Mouse (Mus musculus) granulocyte monocyte progenitor cell, adult 5-6 weeks (primary cell): Measurements from ENCODE around the gene Syne1. TPM values are rescaled to one million over a fixed set of nuclear protein-coding genes. Genes with fewer than 3 reads are reported as not detected.

Experiments
- ATAC-seq: replicated peaks from 2 replicates; pipeline ENCODE4 v1.8.0; 2016; ENCODE audit warnings: mild to moderate bottlenecking, moderate TSS enrichment, inconsistent platforms; ENCODE audit not compliant: poor library complexity, severe bottlenecking
- total RNA-seq, 2 experiments: library from RNA; stranded (forward) in 1 of 2; stranded (reverse) in 1 of 2; fragments of 200-712, 200-1000 nt in 1 of 2; fragments of >200 nt in 1 of 2; fragmentation: Nextera tagmentation in 1 of 2; gene quantifications; 2 replicates each; pipeline ENCODE4 v1.2.3; 2014 to 2017

Syne1 gene
- total RNA-seq, 2 experiments from 2014 or later = 23.7 to 30.7 TPM

- ATAC-seq = no peak
Measured at GRCm38 (mm10) chr10:5443020-5443419, 108.3 kb downstream of the Syne1 start.

GRCm38 (mm10) chr10:5439802-5440350, 111.4 kb downstream of the Syne1 start:
- ATAC-seq = no peak

GRCm38 (mm10) chr10:5437766-5438165, 113.5 kb downstream of the Syne1 start:
- ATAC-seq = no peak

- no peak for ATAC-seq
Measured at GRCm38 (mm10) chr10:5423984-5424383, 127.3 kb downstream of the Syne1 start.

GRCm38 (mm10) chr10:5415730-5416129, 135.6 kb downstream of the Syne1 start:
- no peak for ATAC-seq

GRCm38 (mm10) chr10:5384131-5384776, 167.0 kb downstream of the Syne1 start:
- ATAC-seq = no peak

GRCm38 (mm10) chr10:5381536-5381935, 169.7 kb downstream of the Syne1 start:
- ATAC-seq = no peak

- ATAC-seq = no peak
Measured at GRCm38 (mm10) chr10:5378969-5379368, 172.3 kb downstream of the Syne1 start.

- ATAC-seq = no peak
Measured at GRCm38 (mm10) chr10:5369599-5369998, 181.7 kb downstream of the Syne1 start.

GRCm38 (mm10) chr10:5368266-5368665, 183.0 kb downstream of the Syne1 start:
- ATAC-seq = no peak

GRCm38 (mm10) chr10:5367465-5368011, 183.7 kb downstream of the Syne1 start:
- ATAC-seq = no peak

- no peak for ATAC-seq
Measured at GRCm38 (mm10) chr10:5360560-5360959, 190.7 kb downstream of the Syne1 start.

GRCm38 (mm10) chr10:5356614-5357013, 194.7 kb downstream of the Syne1 start:
- ATAC-seq = no peak

- ATAC-seq = no peak
Measured at GRCm38 (mm10) chr10:5353390-5353789, 197.9 kb downstream of the Syne1 start.

GRCm38 (mm10) chr10:5346911-5347310, 204.4 kb downstream of the Syne1 start:
- ATAC-seq = no peak

- no peak for ATAC-seq
Measured at GRCm38 (mm10) chr10:5343211-5343610, 208.1 kb downstream of the Syne1 start.

GRCm38 (mm10) chr10:5336394-5336793, 214.9 kb downstream of the Syne1 start:
- ATAC-seq = peak; percentile 44; the same call in 1 of the 2 replicates

- no peak for ATAC-seq
Measured at GRCm38 (mm10) chr10:5332801-5333200, 218.5 kb downstream of the Syne1 start.

- ATAC-seq = peak; percentile 67
Measured at GRCm38 (mm10) chr10:5326716-5327115, 224.6 kb downstream of the Syne1 start.

- no peak for ATAC-seq
Measured at GRCm38 (mm10) chr10:5323741-5324395, 227.4 kb downstream of the Syne1 start.

GRCm38 (mm10) chr10:5322562-5322961, 228.7 kb downstream of the Syne1 start:
- ATAC-seq = 0 out of 2 replicates have a peak, but pooled peaks have one; percentile 44
